Mouse (Mus musculus): ENCODE measurements at regions not wholly inside any gene's neighbourhood (a gene's known extent, or its start where the extent isn't known, plus 50 kb on each side); places are given as distances from the start of the nearest gene placed in this dataset.
A peak's percentile ranks its signal among the peaks of the same experiment; 100 is the strongest.

DNA sequence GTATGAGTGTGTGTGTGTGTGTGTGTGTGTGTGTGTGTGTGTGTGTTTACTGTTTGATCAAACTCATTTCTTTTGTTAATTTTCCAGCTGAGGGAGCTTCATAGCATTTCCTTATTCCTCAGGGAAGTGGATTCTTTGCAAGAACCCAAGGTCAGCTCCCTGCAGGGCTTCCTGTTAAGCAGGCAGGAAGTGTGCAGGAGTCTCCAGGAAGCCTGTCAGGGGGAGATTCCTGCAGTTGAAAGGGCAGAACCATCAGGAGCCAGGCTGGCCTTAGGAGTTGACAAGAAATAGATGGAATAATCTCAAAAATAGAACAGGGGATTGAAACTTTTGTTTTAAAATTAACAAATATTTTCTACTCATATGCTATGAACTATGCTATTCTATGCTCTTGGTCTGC lies 98.8 kb upstream of the Pabpc6 start:
- Histone ChIP-seq H3K27ac (replicated peaks in 1 of 2; ENCODE audit: control insufficient read depth in 1 of 2, insufficient read depth in 1 of 2, low read depth in 2 of 2, low read length in 2 of 2) (peak overlapping the region in 1 of 2 experiments; percentile 50; a peak in 2 of 4 replicates), H3K9me3 (ENCODE audit: control insufficient read depth, low read length) (no peaks in the 10 kb centered on the region), H3K36me3 (ENCODE audit: control insufficient read depth, insufficient read depth, low read length) (no peaks in the 10 kb centered on the region), H3K9ac (ENCODE audit: low read length) (no peak overlapping the region), H3K4me3 (ENCODE audit: control insufficient read depth in 1 of 2, insufficient read depth in 1 of 2, low read depth in 1 of 2, low read length in 2 of 2) (no peak overlapping the region), H3K27me3 (ENCODE audit: control insufficient read depth, insufficient read depth, low read length) (no peaks in the 10 kb centered on the region), H3K4me1 (ENCODE audit: control insufficient read depth in 2 of 2, insufficient read depth in 2 of 2, low read length in 2 of 2) (peaks cover 2 to 11% of the 10 kb centered on the region in 2 experiments; a peak in 2 of 4 replicates), H3K4me2 (ENCODE audit: low read length) (no peak overlapping the region)
- no peak for ATAC-seq (ENCODE audit: insufficient number of reproducible peaks, insufficient read depth, low FRiP score, low read depth)

GRCm38 (mm10) chr17:9765680-9766250 lies 96.2 kb upstream of the Pabpc6 start:
- no peaks in the 10 kb centered on the region for H3K36me3 ChIP-seq (ENCODE audit: control insufficient read depth, insufficient read depth, low read length)
- no peaks in the 10 kb centered on the region for H3K27me3 ChIP-seq (ENCODE audit: control insufficient read depth, insufficient read depth, low read length)
- WGBS: 76% methylated on average over 5 of the region's 5 CpGs
- peaks cover 8 to 18% of the 10 kb centered on the region in 2 experiments; a peak in 3 of 4 replicates for H3K4me1 ChIP-seq (ENCODE audit: control insufficient read depth in 2 of 2, insufficient read depth in 2 of 2, low read length in 2 of 2)
- no peaks in the 10 kb centered on the region for H3K9me3 ChIP-seq (ENCODE audit: control insufficient read depth, low read length)
- no peak overlapping the region for H3K4me3 ChIP-seq (ENCODE audit: control insufficient read depth in 1 of 2, insufficient read depth in 1 of 2, low read depth in 1 of 2, low read length in 2 of 2)
- no peak for ATAC-seq (ENCODE audit: insufficient number of reproducible peaks, insufficient read depth, low FRiP score, low read depth)
- no peak overlapping the region for H3K27ac ChIP-seq (replicated peaks in 1 of 2; ENCODE audit: control insufficient read depth in 1 of 2, insufficient read depth in 1 of 2, low read depth in 2 of 2, low read length in 2 of 2)
- H3K9ac ChIP-seq (ENCODE audit: low read length): no peak overlapping the region
- no peak overlapping the region; the same call in 1 of the 2 replicates for H3K4me2 ChIP-seq (ENCODE audit: low read length)

GRCm38 (mm10) chr17:9764701-9765359 lies 95.3 kb upstream of the Pabpc6 start:
- peak; percentile 67; the same call in 1 of the 2 replicates for ATAC-seq (ENCODE audit: insufficient number of reproducible peaks, insufficient read depth, low FRiP score, low read depth)
- peak overlapping the region; percentile 44 to 61 for H3K4me3 ChIP-seq (ENCODE audit: control insufficient read depth in 1 of 2, insufficient read depth in 1 of 2, low read depth in 1 of 2, low read length in 2 of 2)
- no peaks in the 10 kb centered on the region for H3K27me3 ChIP-seq (ENCODE audit: control insufficient read depth, insufficient read depth, low read length)
- H3K9me3 ChIP-seq (ENCODE audit: control insufficient read depth, low read length): no peaks in the 10 kb centered on the region
- peak overlapping the region; percentile 75 for H3K9ac ChIP-seq (ENCODE audit: low read length)
- 2% methylated on average over 22 of the region's 22 CpGs for WGBS
- H3K4me1 ChIP-seq (ENCODE audit: control insufficient read depth in 2 of 2, insufficient read depth in 2 of 2, low read length in 2 of 2): peaks cover 16 to 28% of the 10 kb centered on the region in 2 experiments
- H3K4me2 ChIP-seq (ENCODE audit: low read length): peak overlapping the region; percentile 64
- H3K36me3 ChIP-seq (ENCODE audit: control insufficient read depth, insufficient read depth, low read length): no peaks in the 10 kb centered on the region
- H3K27ac ChIP-seq (replicated peaks in 1 of 2; ENCODE audit: control insufficient read depth in 1 of 2, insufficient read depth in 1 of 2, low read depth in 2 of 2, low read length in 2 of 2): peak overlapping the region; percentile 75 to 84

- Histone ChIP-seq H3K4me2 (ENCODE audit: low read length) (peak overlapping the region; percentile 64), H3K36me3 (ENCODE audit: control insufficient read depth, insufficient read depth, low read length) (no peaks in the 10 kb centered on the region), H3K27ac (replicated peaks in 1 of 2; ENCODE audit: control insufficient read depth in 1 of 2, insufficient read depth in 1 of 2, low read depth in 2 of 2, low read length in 2 of 2) (peak overlapping the region in 1 of 2 experiments; percentile 57; a peak in 2 of 4 replicates), H3K9ac (ENCODE audit: low read length) (peak overlapping the region; percentile 64), H3K27me3 (ENCODE audit: control insufficient read depth, insufficient read depth, low read length) (no peaks in the 10 kb centered on the region), H3K4me3 (ENCODE audit: control insufficient read depth in 1 of 2, insufficient read depth in 1 of 2, low read depth in 1 of 2, low read length in 2 of 2) (peak overlapping the region; percentile 13 to 44), H3K9me3 (ENCODE audit: control insufficient read depth, low read length) (no peaks in the 10 kb centered on the region), H3K4me1 (ENCODE audit: control insufficient read depth in 2 of 2, insufficient read depth in 2 of 2, low read length in 2 of 2) (peaks cover 20 to 32% of the 10 kb centered on the region in 2 experiments)
- WGBS: 9% methylated on average over 9 of the region's 9 CpGs
- ATAC-seq (ENCODE audit: insufficient number of reproducible peaks, insufficient read depth, low FRiP score, low read depth): no peak
Observed at GRCm38 (mm10) chr17:9764041-9764606, 94.6 kb upstream of the Pabpc6 start.

DNA sequence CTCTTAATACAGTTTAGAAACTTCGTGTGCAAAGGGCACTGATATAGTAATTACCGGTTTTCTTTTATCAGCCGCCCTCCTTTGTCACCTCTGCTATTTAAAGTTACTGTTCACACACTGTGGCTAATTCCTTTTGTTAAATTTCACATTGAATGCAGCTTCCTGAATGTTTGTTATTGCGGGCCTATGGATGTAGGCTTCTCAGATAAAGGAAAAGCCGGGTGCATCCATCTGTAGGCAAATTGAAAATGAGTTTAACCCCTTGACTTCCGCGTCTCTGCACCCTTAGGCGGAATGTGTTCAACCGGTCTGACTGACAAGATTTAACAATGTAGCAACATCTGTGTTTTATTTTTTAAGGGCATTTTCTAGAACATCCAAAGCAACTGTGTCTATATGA lies 93.6 kb upstream of the Pabpc6 start:
- no peak overlapping the region for H3K27ac ChIP-seq (replicated peaks in 1 of 2; ENCODE audit: control insufficient read depth in 1 of 2, insufficient read depth in 1 of 2, low read depth in 2 of 2, low read length in 2 of 2)
- no peak overlapping the region for H3K9ac ChIP-seq (ENCODE audit: low read length)
- no peak for ATAC-seq (ENCODE audit: insufficient number of reproducible peaks, insufficient read depth, low FRiP score, low read depth)
- H3K36me3 ChIP-seq (ENCODE audit: control insufficient read depth, insufficient read depth, low read length): no peaks in the 10 kb centered on the region
- no peaks in the 10 kb centered on the region for H3K9me3 ChIP-seq (ENCODE audit: control insufficient read depth, low read length)
- H3K4me3 ChIP-seq (ENCODE audit: control insufficient read depth in 1 of 2, insufficient read depth in 1 of 2, low read depth in 1 of 2, low read length in 2 of 2): no peak overlapping the region
- WGBS: 38% methylated on average over 9 of the region's 9 CpGs
- H3K4me2 ChIP-seq (ENCODE audit: low read length): peak overlapping the region; percentile 64
- peaks cover 20 to 32% of the 10 kb centered on the region in 2 experiments for H3K4me1 ChIP-seq (ENCODE audit: control insufficient read depth in 2 of 2, insufficient read depth in 2 of 2, low read length in 2 of 2)
- no peaks in the 10 kb centered on the region for H3K27me3 ChIP-seq (ENCODE audit: control insufficient read depth, insufficient read depth, low read length)

DNA sequence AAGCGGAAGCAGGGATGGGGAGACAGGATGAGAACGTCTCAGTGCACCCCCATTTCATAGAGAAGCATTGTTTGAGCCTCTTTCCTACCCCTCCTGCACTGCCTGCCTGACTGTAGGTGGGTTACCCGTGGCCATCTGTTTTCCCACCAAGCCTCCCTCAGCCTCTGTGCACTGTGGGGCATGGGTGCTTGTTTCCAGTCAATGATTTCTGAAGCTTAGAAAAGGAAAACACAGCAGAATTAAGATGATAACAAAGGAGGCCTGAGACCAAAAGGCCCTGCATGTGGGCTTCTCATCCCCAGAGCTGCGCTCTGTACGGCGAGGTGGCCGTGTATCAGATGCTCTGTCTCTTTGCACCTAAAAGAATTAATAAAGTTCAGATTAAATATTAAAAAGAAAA lies 92.9 kb upstream of the Pabpc6 start:
- Histone ChIP-seq H3K27me3 (ENCODE audit: control insufficient read depth, insufficient read depth, low read length) (no peaks in the 10 kb centered on the region), H3K27ac (replicated peaks in 1 of 2; ENCODE audit: control insufficient read depth in 1 of 2, insufficient read depth in 1 of 2, low read depth in 2 of 2, low read length in 2 of 2) (no peak overlapping the region), H3K4me3 (ENCODE audit: control insufficient read depth in 1 of 2, insufficient read depth in 1 of 2, low read depth in 1 of 2, low read length in 2 of 2) (no peak overlapping the region), H3K4me2 (ENCODE audit: low read length) (no peak overlapping the region), H3K9ac (ENCODE audit: low read length) (no peak overlapping the region), H3K36me3 (ENCODE audit: control insufficient read depth, insufficient read depth, low read length) (no peaks in the 10 kb centered on the region), H3K4me1 (ENCODE audit: control insufficient read depth in 2 of 2, insufficient read depth in 2 of 2, low read length in 2 of 2) (peaks cover 20 to 32% of the 10 kb centered on the region in 2 experiments), H3K9me3 (ENCODE audit: control insufficient read depth, low read length) (no peaks in the 10 kb centered on the region)
- ATAC-seq (ENCODE audit: insufficient number of reproducible peaks, insufficient read depth, low FRiP score, low read depth): no peak
- 75% methylated on average over 7 of the region's 7 CpGs for WGBS

DNA sequence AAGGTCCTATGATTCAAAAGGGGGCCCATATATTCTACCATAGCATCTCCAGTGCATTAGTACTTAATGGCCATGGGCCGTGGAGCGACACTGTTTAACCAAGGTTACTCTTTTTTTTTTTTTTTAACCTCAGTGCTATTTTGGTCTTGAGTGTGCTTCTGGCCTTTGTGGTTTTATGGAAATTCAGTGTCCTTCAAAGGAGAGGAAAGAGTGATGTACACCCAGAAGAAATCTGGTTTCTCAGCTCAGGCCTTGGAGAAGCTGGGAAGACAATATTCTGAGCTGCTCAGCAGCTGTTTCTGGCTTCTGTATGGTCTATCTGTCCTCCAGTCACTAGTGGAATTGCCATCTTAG lies 91.2 kb upstream of the Pabpc6 start:
- Histone ChIP-seq H3K4me1 (ENCODE audit: control insufficient read depth in 2 of 2, insufficient read depth in 2 of 2, low read length in 2 of 2) (peaks cover 24 to 37% of the 10 kb centered on the region in 2 experiments), H3K4me3 (ENCODE audit: control insufficient read depth in 1 of 2, insufficient read depth in 1 of 2, low read depth in 1 of 2, low read length in 2 of 2) (no peak overlapping the region), H3K36me3 (ENCODE audit: control insufficient read depth, insufficient read depth, low read length) (no peaks in the 10 kb centered on the region), H3K4me2 (ENCODE audit: low read length) (peak overlapping the region; percentile 31), H3K27me3 (ENCODE audit: control insufficient read depth, insufficient read depth, low read length) (no peaks in the 10 kb centered on the region), H3K27ac (replicated peaks in 1 of 2; ENCODE audit: control insufficient read depth in 1 of 2, insufficient read depth in 1 of 2, low read depth in 2 of 2, low read length in 2 of 2) (peak overlapping the region; percentile 69 to 76; a peak in 3 of 4 replicates), H3K9me3 (ENCODE audit: control insufficient read depth, low read length) (no peaks in the 10 kb centered on the region), H3K9ac (ENCODE audit: low read length) (no peak overlapping the region)
- WGBS: 63% methylated on average over 2 of the region's 2 CpGs
- no peak for ATAC-seq (ENCODE audit: insufficient number of reproducible peaks, insufficient read depth, low FRiP score, low read depth)

Data from heart, embryonic 14.5 days (tissue).